Mouse (Mus musculus) liver, embryonic 14.5 days (tissue): ENCODE measurements around the gene Dnajc1.

Source experiments
- CTCF ChIP-seq: IDR thresholded peaks from 2 replicates; pipeline ENCODE4 v1.5.1; 2016; ENCODE audit warnings: antibody characterized with exemption, low read depth, control low read depth
- EP300 ChIP-seq: IDR thresholded peaks from 2 replicates; pipeline ENCODE4 v1.6.1; 2016; ENCODE audit warnings: antibody characterized with exemption, low read depth

DNA sequence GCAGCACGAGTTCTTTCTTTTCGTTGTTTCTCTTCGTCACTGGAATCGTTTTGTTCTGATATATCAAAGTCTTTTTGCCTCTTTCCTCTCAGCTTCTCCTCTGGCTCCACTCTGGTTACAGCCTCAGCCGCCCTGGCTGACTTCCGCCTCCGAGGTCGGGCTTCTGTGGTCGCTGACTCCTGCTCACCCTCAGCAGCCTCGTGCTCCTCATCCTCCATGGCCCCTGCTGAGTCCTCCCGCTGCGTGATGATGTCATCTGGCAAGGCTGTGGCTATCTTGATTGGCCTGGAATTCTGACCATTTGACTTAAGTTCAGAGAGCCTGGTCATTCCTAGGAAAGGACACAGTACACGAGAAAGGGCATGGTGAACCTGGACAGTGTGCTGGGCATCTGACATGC lies 173.1 kb downstream of the Dnajc1 start:
- TF ChIP-seq CTCF = no peak
- no peak for TF ChIP-seq EP300
